Mouse (Mus musculus) liver, embryonic 15.5 days (tissue): ENCODE data around the gene Slc35b1. TPM values are rescaled to one million over a fixed set of nuclear protein-coding genes. Genes with fewer than 3 reads are reported as not detected.
A peak's percentile ranks its signal among the peaks of the same experiment; 100 is the strongest.
"Not testable (repeated sequence)": the region's sequence is repeated elsewhere in the genome, so short reads cannot be mapped to it uniquely, and the experiment has no call there.

Experiments
- ATAC-seq: fragments of 200-750 bp; cut with Nextera tagmentation; 2 replicates; pipeline ENCODE4 v1.8.0; 2017; ENCODE audit warnings: moderate number of reproducible peaks, mild to moderate bottlenecking, moderate library complexity; ENCODE audit not compliant: insufficient read depth
- H3K27ac ChIP-seq: fragments of 300-500 bp; sonication (generic); replicated peaks from 2 replicates; pipeline ENCODE4 v1.5.1; 2015; ENCODE audit warnings: mild to moderate bottlenecking, inconsistent platforms
- H3K27me3 ChIP-seq: fragments of 300-500 bp; sonication (generic); 2 replicates; pipeline ENCODE4 v1.6.1; 2015; ENCODE audit warnings: mild to moderate bottlenecking, inconsistent platforms
- H3K36me3 ChIP-seq: fragments of 300-500 bp; sonication (generic); replicated peaks from 2 replicates; pipeline ENCODE4 v1.6.1; 2015; ENCODE audit warnings: moderate library complexity, mild to moderate bottlenecking, inconsistent platforms
- H3K4me1 ChIP-seq: fragments of 300-500 bp; sonication (generic); replicated peaks from 2 replicates; pipeline ENCODE4 v1.6.1; 2015; ENCODE audit warnings: inconsistent platforms
- H3K4me2 ChIP-seq: fragments of 300-500 bp; sonication (generic); 2 replicates; pipeline ENCODE4 v1.6.1; 2015; ENCODE audit warnings: moderate library complexity, mild to moderate bottlenecking, inconsistent platforms
- H3K4me3 ChIP-seq: fragments of 300-500 bp; sonication (generic); replicated peaks from 2 replicates; pipeline ENCODE4 v1.5.1; 2015; ENCODE audit warnings: mild to moderate bottlenecking, inconsistent platforms
- H3K9ac ChIP-seq: fragments of 300-500 bp; sonication (generic); 2 replicates; pipeline ENCODE4 v1.6.1; 2015; ENCODE audit warnings: moderate library complexity, mild to moderate bottlenecking, inconsistent platforms
- H3K9me3 ChIP-seq: fragments of 300-500 bp; sonication (generic); replicated peaks from 2 replicates; pipeline ENCODE4 v1.6.1; 2016; ENCODE audit warnings: inconsistent platforms
- WGBS: fragments of 180-500 bp; shearing (Covaris S2); methylation state at CpG from one replicate; pipeline ENCODE4 v1.1.7; 2015; ENCODE audit warnings: mixed read lengths; ENCODE audit not compliant: insufficient replicate concordance; 5-methylcytosine and 5-hydroxymethylcytosine counted together
- polyA plus RNA-seq: library from polyadenylated mRNA; unstranded; fragments of >200 nt; fragmentation: Nextera tagmentation; extraction: Ambion mirVana; gene quantifications from 2 replicates; pipeline ENCODE4 v1.2.1, GENCODE M21; 2015

Slc35b1 gene
- polyA plus RNA-seq, 1 experiment from 2014 or later: 40.6 TPM

DNA sequence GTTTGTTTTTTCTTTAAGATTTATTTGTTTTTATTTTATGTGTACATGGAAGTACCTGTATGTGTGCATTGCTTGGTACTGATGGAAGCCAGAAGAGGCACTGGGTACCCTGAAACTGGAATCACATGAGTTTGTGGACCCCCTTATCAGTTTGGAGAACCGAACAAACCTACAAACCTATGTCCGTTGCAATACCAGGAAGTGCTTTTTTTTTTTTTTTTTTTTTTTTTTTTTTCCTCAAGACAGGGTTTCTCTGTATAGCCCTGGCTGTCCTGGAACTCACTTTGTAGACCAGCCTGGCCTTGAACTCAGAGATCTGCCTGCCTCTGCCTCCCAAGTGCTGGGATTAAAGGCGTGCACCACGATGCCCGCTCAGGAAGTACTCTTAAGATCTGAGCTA, 21.9 kb downstream of the Slc35b1 start:
- H3K4me2 ChIP-seq, H3K27ac ChIP-seq, H3K4me3 ChIP-seq, H3K36me3 ChIP-seq, ATAC-seq, H3K4me1 ChIP-seq, H3K9ac ChIP-seq, H3K9me3 ChIP-seq: not testable (repeated sequence)
- H3K27me3 ChIP-seq: peaks cover 16% of the 10 kb centered on the region; the same call in 1 of the 2 replicates
- WGBS: 60% methylated on average over 5 of the region's 5 CpGs

DNA sequence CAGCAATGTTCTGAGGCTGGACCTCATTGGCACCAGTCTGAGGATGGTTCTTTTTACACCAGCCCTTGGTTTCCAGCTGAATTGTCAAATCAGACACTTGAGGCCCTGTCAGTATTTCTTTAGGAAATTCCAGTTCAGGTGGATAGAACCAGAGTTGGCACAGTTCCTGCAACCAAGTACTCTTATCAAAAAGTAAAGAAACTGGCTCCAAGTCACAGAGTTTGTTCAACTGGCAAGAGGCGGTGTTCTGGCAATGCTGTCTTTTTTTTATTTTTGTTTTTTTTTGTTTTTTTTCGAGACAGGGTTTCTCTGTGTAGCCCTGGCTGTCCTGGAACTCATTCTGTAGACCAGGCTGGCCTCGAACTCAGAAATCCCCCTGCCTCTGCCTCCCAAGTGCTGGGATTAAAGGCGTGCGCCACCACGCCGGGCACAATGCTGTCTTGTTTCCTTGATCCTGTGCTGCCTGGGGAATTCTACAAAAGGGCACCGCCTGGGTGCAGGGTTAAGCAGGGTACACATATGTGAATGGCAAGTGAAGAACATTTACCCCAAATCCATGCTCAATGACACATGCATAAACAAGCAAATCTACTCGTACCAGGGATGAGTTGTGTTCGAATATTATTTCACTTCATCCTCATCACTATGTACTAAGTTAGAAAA, 25.1 kb downstream of the Slc35b1 start:
- Histone ChIP-seq H3K4me1 (peaks cover 5% of the 10 kb centered on the region), H3K27ac (no peak overlapping the region), H3K4me3 (no peak overlapping the region), H3K9ac (no peak overlapping the region), H3K4me2 (no peak overlapping the region), H3K9me3 (no peaks in the 10 kb centered on the region), H3K27me3 (peaks cover 10% of the 10 kb centered on the region), H3K36me3 (no peaks in the 10 kb centered on the region)
- 67% methylated on average over 10 of the region's 10 CpGs for WGBS
- ATAC-seq: no peak

DNA sequence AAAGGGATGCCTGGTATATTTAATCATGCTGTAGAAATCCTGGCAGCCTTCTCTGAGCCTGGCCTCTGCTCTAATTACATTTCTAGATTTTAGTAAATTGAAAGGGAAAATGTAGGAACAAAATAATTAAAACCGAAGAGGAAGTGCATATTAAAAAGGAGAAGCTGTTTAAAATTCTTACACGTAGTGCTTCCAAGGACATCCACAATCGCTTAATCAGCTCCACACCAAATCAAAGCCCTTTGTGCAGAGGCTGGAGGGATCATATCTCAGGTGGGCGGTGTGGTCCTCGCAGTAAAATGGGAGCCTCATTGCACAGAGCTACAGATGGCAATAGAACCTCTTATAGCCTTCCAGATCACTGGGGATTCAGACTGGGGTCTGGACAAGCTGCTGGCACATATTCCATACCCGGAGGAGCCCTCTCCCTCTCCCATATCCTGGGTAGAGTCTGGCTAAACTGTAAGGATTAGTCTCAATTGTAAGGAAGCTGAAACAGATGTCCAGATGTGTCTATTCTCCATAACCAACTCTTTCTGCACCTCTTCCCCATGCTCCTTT, 27.0 kb downstream of the Slc35b1 start:
- ATAC-seq: no peak
- 49% methylated on average over 6 of the region's 6 CpGs for WGBS
- no peak overlapping the region for H3K4me2 ChIP-seq

DNA sequence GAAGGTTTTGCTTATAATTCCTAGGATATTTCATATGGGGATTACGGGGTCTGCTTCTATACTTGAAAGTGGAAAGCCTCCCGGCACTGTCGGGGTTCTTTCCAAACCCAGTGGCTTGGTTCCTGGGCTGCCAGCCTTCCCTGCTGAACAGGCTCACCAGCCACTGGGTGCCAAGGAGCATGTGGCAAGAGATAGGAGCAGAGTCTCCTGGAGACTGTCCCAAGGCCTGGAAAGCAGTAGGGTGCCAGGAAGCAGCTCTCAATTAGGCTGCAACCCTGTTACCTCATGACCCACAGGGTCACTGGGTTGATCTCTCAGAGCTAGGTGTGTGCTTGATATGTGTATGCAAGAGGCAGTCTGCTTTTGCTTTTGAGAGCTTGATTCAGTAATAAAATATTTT, 28.1 kb downstream of the Slc35b1 start:
- Histone ChIP-seq H3K36me3 (no peaks in the 10 kb centered on the region), H3K9ac (no peak overlapping the region), H3K4me3 (no peak overlapping the region), H3K4me1 (peaks cover 30% of the 10 kb centered on the region), H3K27ac (no peak overlapping the region), H3K4me2 (no peak overlapping the region), H3K27me3 (peaks cover 10% of the 10 kb centered on the region), H3K9me3 (no peaks in the 10 kb centered on the region)
- WGBS: 85% methylated on average over 3 of the region's 3 CpGs
- ATAC-seq: no peak

More for the DNA sequence above, 27.0 kb downstream of the Slc35b1 start:
- Histone ChIP-seq H3K9ac (no peak overlapping the region), H3K9me3 (no peaks in the 10 kb centered on the region), H3K27me3 (peaks cover 10% of the 10 kb centered on the region), H3K27ac (no peak overlapping the region), H3K4me3 (no peak overlapping the region), H3K4me1 (peaks cover 19% of the 10 kb centered on the region), H3K36me3 (no peaks in the 10 kb centered on the region)

DNA sequence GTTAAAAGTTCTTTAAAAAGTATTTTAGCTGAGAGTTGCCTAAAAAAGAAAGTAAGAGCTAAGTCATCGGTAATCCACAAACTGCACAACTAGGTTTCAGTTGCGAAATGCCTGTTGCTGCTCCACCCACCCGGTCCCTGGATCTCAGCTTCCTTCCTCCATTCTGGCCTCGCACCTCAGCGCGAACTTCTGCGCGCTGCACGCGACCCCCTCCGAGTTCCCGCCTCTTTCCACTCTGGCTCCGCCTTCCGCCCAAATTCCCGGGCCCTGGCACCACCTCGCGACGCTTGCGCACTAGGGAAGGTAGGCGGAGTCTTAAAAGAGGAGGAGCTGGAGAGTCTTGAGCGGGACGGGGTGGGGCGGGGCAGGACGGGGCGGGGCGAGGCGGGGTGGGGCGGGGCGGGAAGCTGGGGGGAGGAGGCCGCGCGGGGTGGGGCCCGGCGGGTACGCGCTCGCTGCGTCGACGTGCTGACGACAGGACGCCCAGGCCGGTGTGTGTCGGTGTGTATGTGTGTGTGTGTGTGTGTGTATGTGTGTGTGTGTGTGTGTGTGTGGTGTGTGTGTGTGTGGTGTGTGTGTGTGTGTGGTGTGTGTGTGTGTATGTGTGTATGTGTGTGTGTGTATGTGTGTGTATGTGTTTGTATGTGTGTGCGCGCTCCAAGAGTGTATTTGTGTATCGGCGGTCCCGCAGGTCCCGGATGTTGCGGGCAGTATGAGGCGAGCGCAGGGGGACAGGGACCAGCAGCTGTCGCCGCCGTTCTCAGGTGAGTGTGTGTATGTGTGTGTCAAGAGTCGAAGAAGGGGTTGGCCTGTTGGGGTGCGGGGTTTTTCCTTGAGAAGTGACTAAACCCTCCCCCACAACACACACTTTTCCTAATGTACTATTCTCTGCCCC, 29.4 kb downstream of the Slc35b1 start, which contains the start of gene Spop:
Spop (plus strand) TSS at position 440 of the 895 bp plus-strand sequence.
- peak; percentile 88 for ATAC-seq
- Histone ChIP-seq H3K9ac (peak within 1 kb of the TSS; percentile 77), H3K27ac (peak within 1 kb of the TSS; percentile 92), H3K4me1 (peaks cover 34% of the 10 kb centered on the region), H3K27me3 (peaks cover 10% of the 10 kb centered on the region), H3K4me3 (peak within 1 kb of the TSS; percentile 70), H3K9me3 (no peaks in the 10 kb centered on the region), H3K36me3 (peaks cover 6% of the 10 kb centered on the region; the same call in 1 of the 2 replicates), H3K4me2 (peak within 1 kb of the TSS; percentile 81)
- 1% methylated on average over 58 of the region's 58 CpGs for WGBS

DNA sequence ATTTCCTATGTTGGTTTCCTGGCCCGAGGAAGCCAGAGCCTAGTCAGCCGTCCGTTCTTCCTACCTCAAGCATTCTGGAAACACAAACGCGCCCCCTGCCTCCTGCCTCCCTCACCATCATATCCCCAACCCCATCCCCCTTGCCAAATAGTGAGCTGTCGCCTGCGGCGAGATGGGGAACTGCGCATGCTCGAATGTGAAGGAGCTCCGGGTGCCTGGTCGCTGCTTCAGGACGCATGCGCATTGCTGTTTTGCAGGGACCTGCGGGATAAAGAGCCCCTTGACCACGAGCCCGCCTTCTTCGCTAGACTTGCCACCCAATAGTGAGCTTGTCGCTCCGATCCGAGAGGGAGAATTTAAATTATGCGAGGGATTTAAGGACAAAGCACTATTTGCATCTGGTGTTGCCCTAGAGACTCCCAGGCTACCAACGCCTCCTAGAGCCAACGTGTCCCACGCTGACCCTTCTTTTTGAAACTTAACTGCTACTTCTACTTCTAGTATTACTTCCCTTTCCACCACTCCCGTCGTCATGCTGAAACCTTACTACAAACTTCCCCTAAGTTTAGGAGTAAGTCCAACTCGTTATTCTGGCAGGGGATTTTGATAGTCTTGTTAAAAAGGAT, 30.2 kb downstream of the Slc35b1 start:
- ATAC-seq: peak; percentile 75
- peaks cover 6% of the 10 kb centered on the region; the same call in 1 of the 2 replicates for H3K36me3 ChIP-seq
- peak overlapping the region; percentile 81 for H3K4me2 ChIP-seq
- peaks cover 10% of the 10 kb centered on the region for H3K27me3 ChIP-seq
- H3K4me1 ChIP-seq: peaks cover 34% of the 10 kb centered on the region
- under 1% methylated on average over 28 of the region's 28 CpGs for WGBS
- H3K4me3 ChIP-seq: peak overlapping the region; percentile 70
- H3K27ac ChIP-seq: peak overlapping the region; percentile 92
- H3K9me3 ChIP-seq: no peaks in the 10 kb centered on the region
- H3K9ac ChIP-seq: peak overlapping the region; percentile 77

DNA sequence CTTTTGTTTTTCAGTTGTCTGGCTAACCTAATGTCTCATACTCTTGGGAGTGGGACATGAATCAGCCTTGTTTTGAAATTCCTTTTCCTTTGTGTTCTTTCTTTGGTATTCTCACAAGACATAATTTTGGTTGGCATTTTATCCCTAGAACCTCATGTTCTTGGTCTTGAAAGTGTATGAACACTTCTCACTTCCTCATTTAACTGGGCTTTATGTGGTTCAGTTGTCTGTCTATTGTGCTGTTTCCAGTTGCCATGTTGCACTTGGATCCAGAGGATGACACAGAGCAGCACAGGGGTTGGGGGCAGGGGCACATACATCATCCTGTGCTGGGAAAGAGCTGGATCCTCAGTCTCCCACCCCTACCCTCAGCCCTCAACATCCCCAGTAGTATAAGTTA, 31.4 kb downstream of the Slc35b1 start:
- Histone ChIP-seq H3K27me3 (peaks cover 10% of the 10 kb centered on the region), H3K27ac (peak overlapping the region; percentile 92; the same call in 1 of the 2 replicates), H3K4me1 (peaks cover 34% of the 10 kb centered on the region), H3K9ac (0 out of 2 replicates have a peak overlapping the region, but pooled peaks have one; percentile 77), H3K4me2 (peak overlapping the region; percentile 81), H3K4me3 (peak overlapping the region; percentile 70), H3K36me3 (peaks cover 6% of the 10 kb centered on the region; the same call in 1 of the 2 replicates), H3K9me3 (no peaks in the 10 kb centered on the region)
- no peak for ATAC-seq

DNA sequence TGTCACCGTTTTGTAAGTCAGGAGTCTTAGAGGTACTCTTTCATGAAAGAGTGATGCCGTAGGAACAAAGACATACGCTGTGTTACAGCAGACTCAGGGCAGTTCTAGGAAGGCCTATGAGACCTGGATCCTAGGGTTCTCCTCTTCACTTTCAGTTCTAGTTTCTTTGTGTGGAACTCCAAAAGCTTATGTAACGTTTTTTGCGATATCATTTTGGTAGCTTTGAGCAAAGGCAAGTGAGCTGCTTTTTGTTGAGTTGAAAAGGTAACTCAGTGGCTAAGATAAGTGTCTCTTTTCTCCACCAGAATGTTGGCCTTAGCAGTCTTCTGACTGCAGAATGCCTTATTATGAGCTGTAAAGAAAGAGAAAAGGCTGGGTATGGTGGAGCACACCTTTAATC, 32.8 kb downstream of the Slc35b1 start:
- 85% methylated on average over 5 of the region's 5 CpGs for WGBS
- Histone ChIP-seq H3K27ac (no peak overlapping the region), H3K4me3 (no peak overlapping the region), H3K4me2 (no peak overlapping the region), H3K36me3 (peaks cover 6% of the 10 kb centered on the region; the same call in 1 of the 2 replicates), H3K9ac (no peak overlapping the region), H3K9me3 (no peaks in the 10 kb centered on the region), H3K27me3 (peaks cover 7% of the 10 kb centered on the region), H3K4me1 (peaks cover 34% of the 10 kb centered on the region)
- no peak for ATAC-seq

DNA sequence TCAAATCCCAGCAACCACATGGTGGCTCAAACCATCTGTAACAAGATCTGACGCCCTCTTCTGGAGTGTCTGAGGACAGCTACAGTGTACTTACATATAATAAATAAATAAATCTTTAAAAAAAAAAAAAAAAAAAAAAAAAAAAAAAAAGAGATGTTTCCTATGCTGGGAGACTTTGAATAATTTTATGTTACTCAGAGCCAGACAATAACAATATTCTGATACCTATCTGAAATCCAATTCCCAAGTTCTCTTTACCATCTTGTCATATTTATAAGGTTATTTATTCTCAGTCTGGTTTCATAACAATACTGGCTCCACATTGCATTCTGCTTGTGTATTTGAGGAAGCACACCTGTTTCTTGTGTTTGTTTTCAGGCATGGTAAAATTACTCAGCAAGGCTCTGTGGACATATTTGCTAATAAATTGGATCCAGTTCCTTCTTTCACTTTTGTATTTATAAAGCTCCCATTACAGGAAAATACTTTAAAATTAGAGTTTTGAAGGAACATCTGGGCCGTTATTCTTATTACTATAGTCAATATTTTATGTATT, 36.5 kb downstream of the Slc35b1 start:
- 68% methylated on average over 2 of the region's 2 CpGs for WGBS
- Histone ChIP-seq H3K36me3 (peaks cover 6% of the 10 kb centered on the region; the same call in 1 of the 2 replicates), H3K9me3 (no peaks in the 10 kb centered on the region)

DNA sequence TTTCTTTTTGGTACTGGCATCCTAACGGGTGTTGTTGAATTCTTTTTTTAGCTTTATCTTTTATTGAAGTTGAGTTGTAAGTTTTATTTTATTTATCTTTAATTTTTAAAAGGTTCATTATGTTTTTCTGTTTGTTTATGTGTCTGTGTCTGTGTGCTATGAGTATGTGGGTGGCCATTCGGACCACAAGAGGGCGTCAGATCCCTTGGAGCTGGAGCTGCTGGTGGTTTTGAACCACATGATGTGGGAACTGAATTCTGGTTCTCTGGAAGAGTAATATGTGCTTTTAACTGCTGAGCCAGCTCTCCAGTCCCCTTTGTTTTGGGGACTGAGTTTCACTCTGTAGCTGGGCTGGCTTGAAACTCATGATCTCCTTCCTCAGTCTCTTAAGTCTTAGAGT, 39.0 kb downstream of the Slc35b1 start:
- Histone ChIP-seq H3K9me3 (no peaks in the 10 kb centered on the region), H3K27ac (no peak overlapping the region), H3K4me2 (no peak overlapping the region), H3K9ac (no peak overlapping the region), H3K27me3 (no peaks in the 10 kb centered on the region), H3K36me3 (peaks cover 5% of the 10 kb centered on the region; the same call in 1 of the 2 replicates), H3K4me3 (no peak overlapping the region), H3K4me1 (no peaks in the 10 kb centered on the region)
- no peak for ATAC-seq
- 83% methylated on average over 3 of the region's 3 CpGs for WGBS

More for the DNA sequence above, 36.5 kb downstream of the Slc35b1 start:
- peaks cover 19% of the 10 kb centered on the region for H3K4me1 ChIP-seq
- no peak overlapping the region for H3K27ac ChIP-seq
- H3K9ac ChIP-seq: no peak overlapping the region
- H3K4me2 ChIP-seq: no peak overlapping the region
- no peaks in the 10 kb centered on the region for H3K27me3 ChIP-seq
- ATAC-seq: no peak
- H3K4me3 ChIP-seq: no peak overlapping the region
